Mouse (Mus musculus) kidney, adult 2 months (tissue): ENCODE data around the gene Psmd3.

Experiments
- CTCF ChIP-seq: fragments of 200-500 bp; conservative IDR thresholded peaks from 2 replicates; pipeline ENCODE4 v1.5.1; 2011; ENCODE audit warnings: low read depth, mild to moderate bottlenecking, control low read depth, low read length, moderate library complexity, mixed read lengths; ENCODE audit not compliant: insufficient read depth, insufficient read length
- POLR2A ChIP-seq: fragments of 200-500 bp; IDR thresholded peaks from one replicate; pipeline ENCODE4 v1.6.1; 2011; ENCODE audit warnings: low read depth, low read length, control low read depth

GRCm38 (mm10) chr11:98731134-98731533 lies 48.8 kb downstream of the Psmd3 start:
- TF ChIP-seq POLR2A (no peak), CTCF (no peak)
